Mouse (Mus musculus) hindbrain, postnatal 0 days (tissue): Measurements from ENCODE around the gene Cd44. TPM values are rescaled to one million over a fixed set of nuclear protein-coding genes. Genes with fewer than 3 reads are reported as not detected.
A peak's percentile ranks its signal among the peaks of the same experiment; 100 is the strongest.

Source experiments
- ATAC-seq: fragments of 200-750 bp; cut with Nextera tagmentation; 2 replicates; pipeline ENCODE4 v1.8.0; 2017; ENCODE audit warnings: mild to moderate bottlenecking, moderate TSS enrichment, moderate library complexity
- DNase-seq: peaks from one replicate; pipeline ENCODE4 v3.0.0-alpha.2; 2015; ENCODE audit warnings: low spot score
- H3K27ac ChIP-seq: fragments of 300-500 bp; sonication (generic); 2 replicates; pipeline ENCODE4 v1.5.1; 2014; ENCODE audit warnings: mild to moderate bottlenecking
- H3K27me3 ChIP-seq: fragments of 300-500 bp; sonication (generic); 2 replicates; pipeline ENCODE4 v1.6.1; 2014; ENCODE audit warnings: low read length, mixed read lengths; ENCODE audit not compliant: insufficient read depth
- H3K36me3 ChIP-seq: fragments of 300-500 bp; sonication (generic); 2 replicates; pipeline ENCODE4 v1.6.1; 2014; ENCODE audit warnings: low read length, mixed read lengths; ENCODE audit not compliant: insufficient read depth
- H3K4me1 ChIP-seq: fragments of 300-500 bp; sonication (generic); 2 replicates; pipeline ENCODE4 v1.6.1; 2014; ENCODE audit warnings: antibody characterized with exemption, low read length, mixed read lengths; ENCODE audit not compliant: insufficient read depth
- H3K4me2 ChIP-seq: fragments of 300-500 bp; sonication (generic); 2 replicates; pipeline ENCODE4 v1.6.1; 2014; ENCODE audit warnings: low read depth, mild to moderate bottlenecking, low read length, moderate library complexity, mixed read lengths
- H3K4me3 ChIP-seq: fragments of 300-500 bp; sonication (generic); 2 replicates; pipeline ENCODE4 v1.5.1; 2014; ENCODE audit warnings: low read length
- H3K9ac ChIP-seq: fragments of 300-500 bp; sonication (generic); replicated peaks from 2 replicates; pipeline ENCODE4 v1.6.1; 2014; ENCODE audit warnings: mild to moderate bottlenecking, low read length, moderate library complexity, mixed read lengths
- H3K9me3 ChIP-seq: fragments of 300-500 bp; sonication (generic); 2 replicates; pipeline ENCODE4 v1.6.1; 2016; ENCODE audit warnings: low read length, mixed read lengths
- CTCF ChIP-seq: IDR thresholded peaks from 2 replicates; pipeline ENCODE4 v1.5.1; 2016; ENCODE audit warnings: antibody characterized with exemption, control low read depth, low read depth
- WGBS: fragments of 180-500 bp; shearing (Covaris S2); extraction: QIAGEN DNeasy Blood & Tissue Kit; methylation state at CpG from one replicate; pipeline ENCODE4 v1.1.7; 2014; 5-methylcytosine and 5-hydroxymethylcytosine counted together
- polyA plus RNA-seq: library from polyadenylated mRNA; unstranded; fragments of >200 nt; fragmentation: Nextera tagmentation; extraction: Ambion mirVana; gene quantifications from 2 replicates; pipeline ENCODE4 v1.2.1, GENCODE M21; 2015
- total RNA-seq: library from RNA; depleted of rRNA; stranded (reverse); fragments of >200 nt; gene quantifications from 2 replicates; pipeline ENCODE4 v1.2.3, GENCODE M21; 2014

Cd44 gene
- total and polyA plus RNA-seq, 2 experiments from 2014 or later, result 5.2 to 7.0 TPM

DNA sequence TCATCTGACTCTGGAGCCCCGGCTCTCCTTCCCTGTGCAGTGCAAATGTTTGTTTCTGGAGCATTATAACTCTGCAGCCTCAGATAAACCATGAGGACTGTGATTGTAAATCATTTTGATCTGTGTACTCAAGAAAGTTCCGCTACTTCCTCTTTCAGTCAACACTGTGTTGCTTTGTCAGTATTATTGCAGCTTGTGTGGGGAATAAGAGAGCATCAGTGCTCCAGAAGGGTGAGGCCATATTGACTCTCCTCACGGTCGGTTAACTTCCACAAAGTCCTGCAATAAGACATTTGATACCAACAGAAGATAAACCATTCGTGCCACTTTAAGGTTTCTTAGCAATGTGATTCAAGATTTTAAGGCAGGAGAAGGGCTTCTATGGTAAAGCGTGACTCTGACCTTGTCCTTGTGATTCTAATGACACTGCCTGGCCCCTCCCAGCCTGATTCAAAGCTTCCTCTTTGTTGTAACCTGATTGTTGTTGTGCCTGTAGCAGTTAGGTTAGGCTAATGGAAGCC lies 86.1 kb downstream of the Cd44 start:
- H3K4me2 ChIP-seq, result no peak overlapping the region
- H3K27ac ChIP-seq, result no peak overlapping the region
- no peaks in the 10 kb centered on the region for H3K36me3 ChIP-seq
- no peak overlapping the region for H3K9ac ChIP-seq
- DNase-seq, result no peak
- H3K27me3 ChIP-seq, result no peaks in the 10 kb centered on the region
- H3K4me1 ChIP-seq, result peaks cover 6% of the 10 kb centered on the region; the same call in 1 of the 2 replicates
- no peak for TF ChIP-seq CTCF
- 77% methylated on average over 6 of the region's 6 CpGs for WGBS
- no peaks in the 10 kb centered on the region for H3K9me3 ChIP-seq
- no peak for ATAC-seq
- no peak overlapping the region for H3K4me3 ChIP-seq

DNA sequence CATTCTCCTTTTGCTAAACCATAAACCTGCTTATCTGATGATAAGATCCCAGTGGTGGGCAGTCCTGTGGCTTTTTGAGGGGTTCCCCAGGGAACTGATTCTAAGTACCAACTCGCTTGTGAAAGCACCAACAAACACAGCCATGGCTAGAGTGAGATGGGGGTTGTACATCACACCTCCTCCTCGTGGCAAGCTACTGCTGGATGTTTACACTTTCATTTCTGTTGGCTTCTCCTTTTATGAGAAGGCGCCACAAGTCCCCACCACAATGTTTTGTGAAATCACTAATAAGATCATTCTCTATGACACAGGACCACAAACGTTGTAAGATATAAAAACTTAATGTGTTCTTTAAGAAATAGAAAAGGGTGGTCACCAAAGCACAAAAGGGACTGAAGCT lies 88.7 kb downstream of the Cd44 start:
- Histone ChIP-seq H3K4me1 (no peaks in the 10 kb centered on the region), H3K27me3 (no peaks in the 10 kb centered on the region), H3K27ac (no peak overlapping the region), H3K9ac (no peak overlapping the region), H3K4me2 (no peak overlapping the region), H3K9me3 (no peaks in the 10 kb centered on the region), H3K4me3 (no peak overlapping the region), H3K36me3 (no peaks in the 10 kb centered on the region)
- TF ChIP-seq CTCF, result no peak
- DNase-seq (no peak), ATAC-seq (no peak)
- 78% methylated on average over 4 of the region's 4 CpGs for WGBS

- no peak for ATAC-seq
- no peaks in the 10 kb centered on the region for H3K9me3 ChIP-seq
- no peak overlapping the region for H3K27ac ChIP-seq
- H3K4me1 ChIP-seq, result no peaks in the 10 kb centered on the region
- no peaks in the 10 kb centered on the region for H3K36me3 ChIP-seq
- H3K4me2 ChIP-seq, result no peak overlapping the region
- no peak for TF ChIP-seq CTCF
- no peak overlapping the region for H3K9ac ChIP-seq
- WGBS, result 86% methylated on average over 1 of the region's 1 CpGs
- no peaks in the 10 kb centered on the region for H3K27me3 ChIP-seq
- DNase-seq, result no peak
- no peak overlapping the region for H3K4me3 ChIP-seq
Measured at GRCm38 (mm10) chr2:102809436-102809835, 92.0 kb downstream of the Cd44 start.

DNA sequence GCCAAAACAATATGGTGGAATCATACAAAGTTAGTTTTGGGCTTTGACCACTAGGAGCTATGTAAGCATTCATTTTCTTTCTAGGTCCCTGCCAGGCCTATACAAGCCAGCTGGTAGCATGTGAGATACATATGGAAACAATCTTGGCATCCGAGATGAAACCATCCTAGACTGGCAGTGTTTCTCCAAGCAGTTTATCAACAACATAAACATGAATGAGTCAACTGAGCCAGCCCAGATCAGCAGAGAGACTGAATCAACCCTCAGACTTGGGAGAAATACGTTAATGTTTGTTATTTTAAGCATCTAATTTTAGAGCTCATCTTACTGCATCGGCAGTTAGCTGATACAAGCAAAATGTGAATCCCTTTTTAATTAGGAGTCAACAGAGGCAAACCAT lies 93.8 kb downstream of the Cd44 start:
- H3K27me3 ChIP-seq, result no peaks in the 10 kb centered on the region
- H3K9me3 ChIP-seq, result no peaks in the 10 kb centered on the region
- no peak for DNase-seq
- TF ChIP-seq CTCF, result no peak
- no peaks in the 10 kb centered on the region for H3K4me1 ChIP-seq
- H3K9ac ChIP-seq, result no peak overlapping the region
- no peaks in the 10 kb centered on the region for H3K36me3 ChIP-seq
- no peak for ATAC-seq
- WGBS, result 70% methylated on average over 3 of the region's 3 CpGs
- no peak overlapping the region for H3K4me2 ChIP-seq
- H3K4me3 ChIP-seq, result no peak overlapping the region
- no peak overlapping the region for H3K27ac ChIP-seq

DNA sequence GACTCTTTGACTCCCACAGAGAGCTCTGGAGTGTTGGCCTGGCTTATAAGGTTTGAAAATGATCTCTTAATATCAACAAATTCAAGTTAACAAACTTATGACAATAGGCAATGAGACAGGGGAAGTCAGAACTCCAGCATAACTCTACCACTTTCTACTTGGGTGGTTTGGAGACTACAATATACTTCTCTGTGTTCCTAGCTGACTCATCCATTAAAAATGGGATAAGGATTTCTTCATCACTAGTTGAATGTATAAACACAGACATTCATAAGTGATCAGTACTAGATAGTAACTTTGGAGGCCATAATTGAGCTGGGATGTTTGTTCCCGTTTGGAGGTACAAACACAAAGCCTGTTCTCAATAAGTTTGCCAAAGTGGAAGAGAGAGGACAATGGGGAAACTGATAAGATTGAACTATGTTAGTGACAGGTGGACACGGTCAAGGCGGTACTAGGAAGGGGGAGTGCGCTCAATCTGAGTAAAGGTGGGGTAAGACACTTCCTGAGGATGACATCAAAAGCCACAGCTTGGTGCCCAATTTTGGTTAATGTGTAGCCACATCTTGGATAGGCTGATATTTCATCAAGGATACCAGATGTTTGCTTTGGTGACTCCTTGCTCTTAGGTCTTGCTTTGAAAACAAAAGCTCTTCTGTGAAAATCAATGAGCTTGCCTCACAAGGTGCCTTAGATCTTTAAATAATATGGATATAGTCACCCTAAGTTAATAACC lies 95.5 kb downstream of the Cd44 start:
- no peak overlapping the region for H3K4me2 ChIP-seq
- no peak overlapping the region for H3K4me3 ChIP-seq
- H3K27me3 ChIP-seq, result no peaks in the 10 kb centered on the region
- DNase-seq (no peak), ATAC-seq (no peak)
- H3K9me3 ChIP-seq, result no peaks in the 10 kb centered on the region
- no peaks in the 10 kb centered on the region for H3K36me3 ChIP-seq
- no peaks in the 10 kb centered on the region for H3K4me1 ChIP-seq
- no peak overlapping the region for H3K9ac ChIP-seq
- no peak for TF ChIP-seq CTCF
- no peak overlapping the region for H3K27ac ChIP-seq
- WGBS, result 90% methylated on average over 4 of the region's 4 CpGs

DNA sequence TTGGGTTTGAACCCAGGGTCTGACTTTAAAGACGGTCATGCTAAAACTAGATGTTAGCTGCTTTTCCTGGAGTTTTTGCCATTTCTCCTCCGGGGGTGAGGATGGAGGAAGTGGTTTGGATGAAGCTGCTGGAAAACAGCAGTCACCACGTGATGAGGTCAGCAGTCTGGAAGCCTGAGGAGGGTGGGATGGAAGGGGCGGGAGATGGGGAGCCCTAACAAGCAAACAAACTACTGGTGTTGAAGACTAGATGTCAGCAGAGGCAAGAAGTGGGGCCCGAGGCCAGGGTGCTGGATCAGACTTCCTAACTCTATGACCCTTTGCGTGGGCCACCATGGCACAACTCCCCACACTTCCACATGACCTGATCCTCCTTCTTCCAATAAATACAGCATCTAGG lies 96.2 kb downstream of the Cd44 start:
- ATAC-seq (no peak), DNase-seq (no peak)
- 80% methylated on average over 6 of the region's 6 CpGs for WGBS
- no peaks in the 10 kb centered on the region for H3K9me3 ChIP-seq
- H3K27ac ChIP-seq, result no peak overlapping the region
- no peaks in the 10 kb centered on the region for H3K27me3 ChIP-seq
- no peak for TF ChIP-seq CTCF
- H3K9ac ChIP-seq, result no peak overlapping the region
- no peaks in the 10 kb centered on the region for H3K4me1 ChIP-seq
- H3K4me2 ChIP-seq, result no peak overlapping the region
- H3K4me3 ChIP-seq, result no peak overlapping the region
- H3K36me3 ChIP-seq, result no peaks in the 10 kb centered on the region

GRCm38 (mm10) chr2:102804109-102804508 lies 97.4 kb downstream of the Cd44 start:
- DNase-seq (peak; percentile 85), ATAC-seq (no peak)
- Histone ChIP-seq H3K4me1 (no peaks in the 10 kb centered on the region), H3K4me3 (no peak overlapping the region), H3K27me3 (no peaks in the 10 kb centered on the region), H3K9me3 (no peaks in the 10 kb centered on the region), H3K27ac (no peak overlapping the region), H3K4me2 (no peak overlapping the region), H3K9ac (no peak overlapping the region), H3K36me3 (no peaks in the 10 kb centered on the region)
- WGBS, result 41% methylated on average over 2 of the region's 2 CpGs
- TF ChIP-seq CTCF, result peak; percentile 77
